Comparison of ENCODE assay signal across 15 mouse cellular contexts in the genomic region with DNA sequence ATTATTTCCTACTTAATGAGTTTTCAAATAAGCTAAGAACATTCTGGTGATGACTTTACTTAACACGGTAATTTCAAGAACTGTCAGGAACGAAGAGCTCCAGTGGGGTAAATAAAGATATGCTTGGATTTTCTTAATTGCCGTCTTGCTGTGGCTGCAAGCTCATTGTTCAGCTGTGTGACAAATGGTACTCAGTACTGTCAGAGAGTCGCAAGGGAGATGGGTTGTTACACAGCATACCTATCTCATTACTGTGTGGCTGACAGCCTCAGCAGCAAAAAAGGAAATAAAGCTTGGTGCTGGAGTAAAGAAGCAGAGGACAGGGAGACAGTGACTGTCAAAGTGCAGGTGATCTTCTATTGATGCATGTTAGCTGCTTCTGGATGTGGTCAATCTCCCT.
"Had no signal": no experiment of that assay in that cellular context is flagged by ENCODE, and none has a peak within 500 bp of the region (broad histone marks: within the 10 kb centered on the region; RNA-seq: fewer than 3 reads in every experiment).

No protein-coding gene starts in this region.

- H3K36me3 ChIP-seq: liver, embryonic 13.5 days; stomach, embryonic 15.5 days had no signal

- H3K27me3 ChIP-seq: liver, embryonic 13.5 days; stomach, embryonic 15.5 days had no signal

- H3K4me2 ChIP-seq: liver, embryonic 13.5 days; midbrain, embryonic 11.5 days; stomach, embryonic 15.5 days had no signal

- H3K9me3 ChIP-seq: liver, embryonic 13.5 days; stomach, embryonic 15.5 days had no signal

- DNase-seq: kidney, adult 2 months; kidney, postnatal 25 days; layer of hippocampus, postnatal 36 days; liver, embryonic 13.5 days; lung, adult 2 months; lung, postnatal 14 days; lung, postnatal 4 days; retina, postnatal 1 day; right cerebral cortex, postnatal 25 days; spleen, adult 18-20 months; thymus, postnatal 25 days had no signal

- H3K4me3 ChIP-seq: left cerebral cortex, adult 2 months; liver, embryonic 13.5 days; stomach, embryonic 15.5 days had no signal

- H3K9ac ChIP-seq: liver, embryonic 13.5 days; stomach, embryonic 15.5 days had no signal

- H3K27ac ChIP-seq: kidney, postnatal 0 days; left cerebral cortex, adult 2 months; liver, embryonic 13.5 days; stomach, embryonic 15.5 days had no signal

- H3K4me1 ChIP-seq: liver, embryonic 13.5 days; stomach, embryonic 15.5 days had no signal
